Mouse (Mus musculus) forebrain, embryonic 15.5 days (tissue): Measurements from ENCODE around the gene Pla2g7. TPM values are rescaled to one million over a fixed set of nuclear protein-coding genes. Genes with fewer than 3 reads are reported as not detected.

Experiments used
- ATAC-seq: fragments of 200-750 bp; cut with Nextera tagmentation; replicated peaks from 2 replicates; pipeline ENCODE4 v1.8.0; 2017; ENCODE audit warnings: mild to moderate bottlenecking, moderate TSS enrichment, moderate library complexity
- H3K27ac ChIP-seq: fragments of 300-500 bp; sonication (generic); replicated peaks from 2 replicates; pipeline ENCODE4 v1.5.1; 2015; ENCODE audit warnings: mild to moderate bottlenecking, inconsistent platforms
- H3K27me3 ChIP-seq: fragments of 300-500 bp; sonication (generic); 2 replicates; pipeline ENCODE4 v1.6.1; 2015; ENCODE audit warnings: inconsistent platforms
- H3K36me3 ChIP-seq: fragments of 300-500 bp; sonication (generic); 2 replicates; pipeline ENCODE4 v1.6.1; 2015; ENCODE audit warnings: mild to moderate bottlenecking, inconsistent platforms
- H3K4me1 ChIP-seq: fragments of 300-500 bp; sonication (generic); 2 replicates; pipeline ENCODE4 v1.6.1; 2015; ENCODE audit warnings: inconsistent platforms
- H3K4me2 ChIP-seq: fragments of 300-500 bp; sonication (generic); replicated peaks from 2 replicates; pipeline ENCODE4 v1.6.1; 2015; ENCODE audit warnings: mild to moderate bottlenecking, inconsistent platforms
- H3K4me3 ChIP-seq: fragments of 300-500 bp; sonication (generic); 2 replicates; pipeline ENCODE4 v1.5.1; 2015; ENCODE audit warnings: mild to moderate bottlenecking, inconsistent platforms
- H3K9ac ChIP-seq: fragments of 300-500 bp; sonication (generic); replicated peaks from 2 replicates; pipeline ENCODE4 v1.6.1; 2015; ENCODE audit warnings: mild to moderate bottlenecking, inconsistent platforms
- H3K9me3 ChIP-seq: fragments of 300-500 bp; sonication (generic); 2 replicates; pipeline ENCODE4 v1.6.1; 2016; ENCODE audit warnings: inconsistent platforms
- WGBS: fragments of 180-500 bp; shearing (Covaris S2); methylation state at CpG from one replicate; pipeline ENCODE4 v1.1.7; 2015; ENCODE audit warnings: mixed read lengths; 5-methylcytosine and 5-hydroxymethylcytosine counted together
- polyA plus RNA-seq: library from polyadenylated mRNA; unstranded; fragments of >200 nt; fragmentation: Nextera tagmentation; extraction: Ambion mirVana; gene quantifications from 2 replicates; pipeline ENCODE4 v1.2.1, GENCODE M21; 2015

Gene Pla2g7
- polyA plus RNA-seq, 1 experiment from 2014 or later, result 9.0 TPM

- Histone ChIP-seq H3K9ac (no peak overlapping the region), H3K27ac (no peak overlapping the region), H3K4me1 (0 out of 2 replicates have a peak, but pooled peaks cover 5% of the 10 kb centered on the region), H3K4me3 (no peak overlapping the region), H3K4me2 (no peak overlapping the region), H3K27me3 (no peaks in the 10 kb centered on the region), H3K9me3 (no peaks in the 10 kb centered on the region), H3K36me3 (no peaks in the 10 kb centered on the region)
- 90% methylated on average over 12 of the region's 12 CpGs for WGBS
- no peak for ATAC-seq
Observed at GRCm38 (mm10) chr17:43554516-43555403, 13.1 kb upstream of the Pla2g7 start.

GRCm38 (mm10) chr17:43557104-43557503 is 10.8 kb upstream of the Pla2g7 start:
- Histone ChIP-seq H3K4me2 (no peak overlapping the region), H3K4me1 (0 out of 2 replicates have a peak, but pooled peaks cover 5% of the 10 kb centered on the region), H3K27me3 (no peaks in the 10 kb centered on the region), H3K9me3 (no peaks in the 10 kb centered on the region), H3K4me3 (no peak overlapping the region), H3K27ac (no peak overlapping the region), H3K36me3 (no peaks in the 10 kb centered on the region), H3K9ac (no peak overlapping the region)
- ATAC-seq, result peak; percentile 26; the same call in 1 of the 2 replicates
- 82% methylated on average over 4 of the region's 4 CpGs for WGBS

GRCm38 (mm10) chr17:43557541-43558090 is 10.3 kb upstream of the Pla2g7 start:
- Histone ChIP-seq H3K9me3 (no peaks in the 10 kb centered on the region), H3K36me3 (no peaks in the 10 kb centered on the region), H3K9ac (no peak overlapping the region), H3K4me2 (no peak overlapping the region), H3K27me3 (no peaks in the 10 kb centered on the region), H3K4me3 (no peak overlapping the region), H3K27ac (no peak overlapping the region), H3K4me1 (0 out of 2 replicates have a peak, but pooled peaks cover 5% of the 10 kb centered on the region)
- WGBS, result 39% methylated on average over 6 of the region's 6 CpGs
- peak; percentile 58 for ATAC-seq

- ATAC-seq, result no peak
- no peak overlapping the region for H3K4me2 ChIP-seq
- H3K4me1 ChIP-seq, result 0 out of 2 replicates have a peak, but pooled peaks cover 5% of the 10 kb centered on the region
- H3K4me3 ChIP-seq, result no peak overlapping the region
- H3K9ac ChIP-seq, result no peak overlapping the region
- no peaks in the 10 kb centered on the region for H3K36me3 ChIP-seq
- H3K27ac ChIP-seq, result no peak overlapping the region
- no peaks in the 10 kb centered on the region for H3K9me3 ChIP-seq
- 85% methylated on average over 3 of the region's 3 CpGs for WGBS
- no peaks in the 10 kb centered on the region for H3K27me3 ChIP-seq
Observed at GRCm38 (mm10) chr17:43558678-43559077, 9.2 kb upstream of the Pla2g7 start.

GRCm38 (mm10) chr17:43563192-43563987 is 4.5 kb upstream of the Pla2g7 start:
- Histone ChIP-seq H3K36me3 (no peaks in the 10 kb centered on the region), H3K4me2 (no peak overlapping the region), H3K4me3 (no peak overlapping the region), H3K9ac (no peak overlapping the region), H3K9me3 (no peaks in the 10 kb centered on the region), H3K27me3 (no peaks in the 10 kb centered on the region), H3K27ac (no peak overlapping the region), H3K4me1 (peaks cover 4% of the 10 kb centered on the region; the same call in 1 of the 2 replicates)
- WGBS, result 93% methylated on average over 7 of the region's 7 CpGs
- ATAC-seq, result no peak

GRCm38 (mm10) chr17:43567593-43567991 is 306 bp upstream of the Pla2g7 start:
- ATAC-seq, result peak; percentile 55
- Histone ChIP-seq H3K9me3 (no peaks in the 10 kb centered on the region), H3K27me3 (no peaks in the 10 kb centered on the region), H3K4me2 (peak overlapping the region; percentile 82), H3K9ac (peak overlapping the region; percentile 51), H3K4me3 (peak overlapping the region; percentile 48), H3K27ac (no peak overlapping the region), H3K36me3 (no peaks in the 10 kb centered on the region), H3K4me1 (peaks cover 8% of the 10 kb centered on the region)
- WGBS, result 4% methylated on average over 12 of the region's 12 CpGs

- H3K9me3 ChIP-seq, result no peaks in the 10 kb centered on the region
- 72% methylated on average over 7 of the region's 7 CpGs for WGBS
- H3K4me2 ChIP-seq, result no peak overlapping the region
- H3K27ac ChIP-seq, result no peak overlapping the region
- H3K4me1 ChIP-seq, result peaks cover 17% of the 10 kb centered on the region
- no peak overlapping the region for H3K9ac ChIP-seq
- ATAC-seq, result no peak
- H3K36me3 ChIP-seq, result no peaks in the 10 kb centered on the region
- no peaks in the 10 kb centered on the region for H3K27me3 ChIP-seq
- no peak overlapping the region for H3K4me3 ChIP-seq
Observed at GRCm38 (mm10) chr17:43569287-43569686, 1.4 kb downstream of the Pla2g7 start.

GRCm38 (mm10) chr17:43573624-43574073 is 5.8 kb downstream of the Pla2g7 start:
- no peaks in the 10 kb centered on the region for H3K36me3 ChIP-seq
- no peak overlapping the region for H3K9ac ChIP-seq
- 18% methylated on average over 3 of the region's 3 CpGs for WGBS
- no peaks in the 10 kb centered on the region for H3K9me3 ChIP-seq
- H3K4me2 ChIP-seq, result no peak overlapping the region
- H3K4me1 ChIP-seq, result peaks cover 11% of the 10 kb centered on the region
- ATAC-seq, result peak; percentile 26; the same call in 1 of the 2 replicates
- no peak overlapping the region for H3K4me3 ChIP-seq
- H3K27ac ChIP-seq, result no peak overlapping the region
- H3K27me3 ChIP-seq, result no peaks in the 10 kb centered on the region

- no peaks in the 10 kb centered on the region for H3K36me3 ChIP-seq
- no peak for ATAC-seq
- H3K4me2 ChIP-seq, result no peak overlapping the region
- no peak overlapping the region for H3K27ac ChIP-seq
- no peak overlapping the region for H3K9ac ChIP-seq
- H3K9me3 ChIP-seq, result no peaks in the 10 kb centered on the region
- H3K4me3 ChIP-seq, result no peak overlapping the region
- peaks cover 7% of the 10 kb centered on the region; the same call in 1 of the 2 replicates for H3K4me1 ChIP-seq
- WGBS, result 40% methylated on average over 3 of the region's 3 CpGs
- H3K27me3 ChIP-seq, result no peaks in the 10 kb centered on the region
Observed at GRCm38 (mm10) chr17:43580456-43580855, 12.6 kb downstream of the Pla2g7 start.

- no peaks in the 10 kb centered on the region for H3K36me3 ChIP-seq
- H3K9me3 ChIP-seq, result no peaks in the 10 kb centered on the region
- no peak overlapping the region for H3K4me2 ChIP-seq
- H3K4me1 ChIP-seq, result peaks cover 7% of the 10 kb centered on the region; the same call in 1 of the 2 replicates
- H3K4me3 ChIP-seq, result no peak overlapping the region
- 33% methylated on average over 8 of the region's 8 CpGs for WGBS
- ATAC-seq, result 0 out of 2 replicates have a peak, but pooled peaks have one; percentile 35
- H3K9ac ChIP-seq, result no peak overlapping the region
- no peaks in the 10 kb centered on the region for H3K27me3 ChIP-seq
- H3K27ac ChIP-seq, result no peak overlapping the region
Observed at GRCm38 (mm10) chr17:43581012-43581467, 13.1 kb downstream of the Pla2g7 start.

- WGBS, result 94% methylated on average over 7 of the region's 7 CpGs
- Histone ChIP-seq H3K9ac (no peak overlapping the region), H3K4me1 (peaks cover 7% of the 10 kb centered on the region; the same call in 1 of the 2 replicates), H3K4me3 (no peak overlapping the region), H3K9me3 (no peaks in the 10 kb centered on the region), H3K27ac (no peak overlapping the region), H3K27me3 (no peaks in the 10 kb centered on the region), H3K4me2 (no peak overlapping the region), H3K36me3 (no peaks in the 10 kb centered on the region)
- no peak for ATAC-seq
Observed at GRCm38 (mm10) chr17:43584771-43585170, 16.9 kb downstream of the Pla2g7 start.
